Mouse (Mus musculus): ENCODE data around the gene Kank1. TPM values are rescaled to one million over a fixed set of nuclear protein-coding genes. Genes with fewer than 3 reads are reported as not detected.

The Kank1 gene
- 10 to 100 TPM; 50.3 to 50.6 TPM for total RNA-seq (2021)

DNA sequence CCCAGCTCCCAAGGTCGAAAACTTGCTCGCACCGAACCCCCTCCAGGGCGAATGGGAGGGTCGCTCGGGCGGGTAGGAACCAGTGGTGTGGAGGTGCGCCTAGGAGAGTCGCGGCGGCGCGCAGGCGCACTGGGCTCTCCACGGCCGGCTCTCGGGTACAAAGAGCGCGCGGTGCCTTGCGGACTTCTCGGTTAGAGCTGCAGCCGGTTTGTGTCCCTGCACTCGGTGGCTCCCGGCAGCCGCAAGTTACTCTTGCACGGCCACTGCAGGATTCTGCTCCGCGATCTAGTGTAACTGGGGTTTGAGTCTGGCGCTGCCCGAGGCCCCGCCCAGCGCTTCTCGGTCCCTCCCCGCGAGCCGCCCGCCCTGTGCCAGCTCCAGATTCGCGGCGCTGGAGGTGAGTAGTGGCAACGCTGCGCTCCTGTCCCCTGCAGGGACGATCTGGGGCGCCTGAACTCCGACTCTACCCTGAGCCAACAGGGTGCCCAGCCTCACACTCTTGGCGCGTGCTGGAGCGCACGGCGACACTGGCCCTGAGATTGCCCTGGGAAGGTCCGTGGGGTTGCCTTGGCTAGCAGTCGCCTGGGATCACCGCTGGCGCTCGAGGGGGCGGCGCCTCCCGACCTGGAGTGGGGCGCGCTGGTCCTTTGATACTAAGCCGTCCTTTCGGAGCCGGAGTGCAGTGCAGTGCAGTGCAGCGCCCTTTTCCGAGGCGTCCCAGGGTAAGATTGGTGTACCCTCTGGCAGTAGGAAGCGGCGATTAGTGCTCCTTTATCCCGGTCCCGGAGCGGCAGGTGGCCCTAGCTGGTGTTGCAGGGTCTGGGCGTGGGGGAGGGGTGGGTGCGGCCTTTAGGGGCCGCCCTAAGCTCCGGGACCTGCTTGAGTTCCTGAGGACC is at the start of gene Kank1:
Kank1 (plus strand) TSS at position 380 of the 896 bp plus-strand sequence.
- peak; percentile 77 for DNase-seq

GRCm38 (mm10) chr19:25187681-25188080 is 49.1 kb upstream of the Kank1 start:
- DNase-seq = no peak

DNA sequence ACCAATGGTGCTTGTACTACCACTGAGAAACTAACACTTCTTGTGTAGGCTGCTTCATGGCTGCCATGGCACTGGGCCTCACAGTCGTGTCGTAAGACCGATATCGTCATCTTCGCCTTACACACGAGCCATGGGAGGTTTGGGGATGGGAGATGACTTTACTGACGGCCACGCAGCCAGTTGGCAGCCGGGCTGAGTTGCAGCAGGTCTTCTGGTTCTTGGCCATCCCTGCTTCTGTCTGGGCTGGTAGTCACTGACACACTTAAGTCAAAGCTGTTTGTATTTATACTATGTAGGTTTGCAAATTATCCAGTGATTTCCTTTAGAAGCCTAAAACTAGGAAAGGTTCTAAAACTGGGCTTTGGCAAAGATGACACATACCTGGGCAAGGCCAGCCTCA is 43.0 kb upstream of the Kank1 start:
- no peak for DNase-seq

DNA sequence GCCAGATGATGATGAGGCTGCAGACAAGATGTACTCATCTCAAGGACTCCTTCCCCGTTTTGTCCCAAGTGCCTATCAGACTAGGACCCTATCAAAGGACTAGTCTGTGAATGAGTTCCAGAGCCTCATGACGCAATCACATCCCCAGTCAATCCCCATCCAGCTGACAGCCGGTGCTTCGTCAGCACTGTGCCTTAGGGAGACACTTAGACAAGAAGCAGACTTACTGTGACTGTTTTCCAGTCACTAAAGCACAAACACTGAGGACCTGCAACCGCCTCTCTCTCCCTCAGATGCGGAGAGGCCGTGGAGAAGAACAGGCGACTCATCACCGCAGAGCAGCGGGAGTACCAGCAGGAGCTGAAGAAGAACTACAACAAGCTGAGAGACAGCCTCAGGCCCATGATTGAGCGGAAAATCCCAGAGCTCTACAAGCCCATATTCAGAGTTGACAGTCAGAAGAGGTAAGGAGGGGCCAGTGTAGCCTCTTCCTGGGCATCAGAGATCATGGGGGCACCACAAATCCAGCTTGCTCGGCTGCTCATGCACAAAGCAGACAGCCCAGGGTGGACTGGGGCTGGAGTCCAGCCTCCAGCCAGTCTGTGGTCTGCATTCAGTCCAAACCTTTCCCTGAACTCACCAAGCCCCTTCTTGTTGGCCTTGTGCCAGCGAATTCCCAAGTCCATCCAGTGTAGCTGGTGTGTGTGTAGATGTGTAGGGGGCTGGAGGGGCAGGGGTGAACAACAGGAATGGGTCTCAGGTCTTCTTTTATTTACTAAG is 36.5 kb upstream of the Kank1 start:
- DNase-seq = no peak

- no peak for DNase-seq
These were observed 33.7 kb upstream of the Kank1 start for GRCm38 (mm10) chr19:25203077-25203476.

GRCm38 (mm10) chr19:25206969-25207368 is 29.8 kb upstream of the Kank1 start:
- no peak for DNase-seq

GRCm38 (mm10) chr19:25207731-25208361 is 28.9 kb upstream of the Kank1 start:
- peak; percentile 41 for DNase-seq

- no peak for DNase-seq
These were observed 28.1 kb upstream of the Kank1 start for GRCm38 (mm10) chr19:25208596-25209110.

DNA sequence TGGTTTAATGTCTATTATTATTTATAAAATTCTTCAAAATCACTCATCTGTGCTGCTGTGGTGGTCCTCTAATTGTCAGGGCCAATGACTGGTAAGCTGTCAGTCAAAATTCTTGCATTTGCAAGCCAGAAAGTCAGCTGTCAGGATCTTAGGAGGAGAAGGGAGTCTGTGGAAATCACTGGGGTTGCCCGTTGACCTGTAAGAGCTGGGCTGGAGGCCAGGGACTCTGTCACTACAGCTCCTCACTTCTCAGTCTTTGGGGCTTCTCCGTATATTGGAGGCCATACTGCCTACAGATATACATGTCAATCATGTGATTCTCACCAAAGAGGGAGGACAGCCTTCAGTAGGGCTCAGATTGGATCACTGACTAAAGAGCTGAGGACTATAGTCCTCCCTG is 16.2 kb upstream of the Kank1 start:
- DNase-seq = no peak

GRCm38 (mm10) chr19:25221964-25222640 is 14.7 kb upstream of the Kank1 start:
- DNase-seq = no peak

DNA sequence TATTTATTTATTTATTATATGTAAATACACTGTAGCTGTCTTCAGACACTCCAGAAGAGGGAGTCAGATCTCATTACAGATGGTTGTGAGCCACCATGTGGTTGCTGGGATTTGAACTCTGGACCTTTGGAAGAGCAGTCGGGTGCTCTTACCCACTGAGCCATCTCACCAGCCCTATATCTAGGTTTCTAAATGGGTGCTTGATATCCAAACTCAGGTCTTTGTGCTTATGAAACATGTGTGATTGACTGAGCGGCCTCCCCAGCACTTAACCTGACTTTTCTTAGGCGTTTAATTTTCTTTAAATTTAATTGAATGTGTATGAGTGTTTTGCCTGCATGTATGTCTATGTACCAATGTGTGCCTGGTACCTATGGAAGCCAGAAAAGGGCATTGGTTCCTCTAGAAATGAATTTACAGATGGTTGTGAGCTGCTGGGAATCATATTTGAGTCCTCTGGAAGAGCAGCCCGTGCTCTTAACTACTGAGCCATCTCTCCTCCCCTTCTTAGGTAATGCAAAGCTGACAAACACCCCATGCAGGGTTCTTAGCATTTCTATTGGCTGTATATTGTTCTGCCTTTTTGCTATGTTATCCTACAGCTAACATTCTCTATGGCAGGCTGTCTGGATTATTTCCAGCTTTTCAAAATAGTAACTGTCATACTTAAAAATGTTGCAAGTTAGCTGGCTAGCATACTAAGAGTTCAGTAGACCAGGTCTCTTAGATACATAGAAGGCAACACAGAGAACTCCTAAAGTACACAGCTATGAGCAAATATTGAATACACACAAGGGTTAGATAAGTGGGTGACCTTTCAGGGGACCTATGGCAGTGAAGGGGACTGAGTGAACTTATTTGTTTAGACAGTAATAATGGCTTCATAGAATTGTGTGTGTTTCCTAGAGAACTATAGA is 6.5 kb upstream of the Kank1 start:
- no peak for DNase-seq

- DNase-seq = no peak
These were observed 5.8 kb upstream of the Kank1 start for GRCm38 (mm10) chr19:25230975-25231334.

- no peak for DNase-seq
These were observed 4.7 kb upstream of the Kank1 start for GRCm38 (mm10) chr19:25232032-25232431.

DNA sequence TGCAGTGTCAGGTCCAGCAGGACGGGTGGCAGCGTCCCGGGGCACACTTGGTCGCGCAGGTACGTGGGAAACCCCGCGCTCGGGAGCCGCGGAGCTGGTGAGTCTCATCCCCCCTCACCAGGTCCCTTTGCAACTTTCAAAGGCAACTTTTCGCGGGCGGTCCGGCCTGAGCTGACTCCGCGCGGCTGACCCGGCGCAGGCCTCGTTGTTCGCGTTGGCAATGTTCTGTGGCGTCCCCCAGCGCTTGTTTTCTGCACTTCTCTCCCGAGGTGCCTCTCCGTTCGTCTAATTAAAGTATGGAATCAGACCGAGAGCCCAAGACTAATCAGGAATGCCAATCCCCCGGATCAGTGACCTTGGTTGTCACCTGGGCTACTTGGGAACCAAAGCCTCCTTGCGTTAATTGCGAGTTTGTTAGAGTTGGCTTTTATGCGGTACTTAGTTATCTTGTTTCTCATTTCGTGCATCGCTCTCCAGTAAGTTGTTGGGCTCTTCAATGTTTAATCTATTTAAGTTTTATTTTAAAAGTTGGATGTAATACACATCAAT is 791 bp downstream of the Kank1 start:
- DNase-seq = peak; percentile 80

DNA sequence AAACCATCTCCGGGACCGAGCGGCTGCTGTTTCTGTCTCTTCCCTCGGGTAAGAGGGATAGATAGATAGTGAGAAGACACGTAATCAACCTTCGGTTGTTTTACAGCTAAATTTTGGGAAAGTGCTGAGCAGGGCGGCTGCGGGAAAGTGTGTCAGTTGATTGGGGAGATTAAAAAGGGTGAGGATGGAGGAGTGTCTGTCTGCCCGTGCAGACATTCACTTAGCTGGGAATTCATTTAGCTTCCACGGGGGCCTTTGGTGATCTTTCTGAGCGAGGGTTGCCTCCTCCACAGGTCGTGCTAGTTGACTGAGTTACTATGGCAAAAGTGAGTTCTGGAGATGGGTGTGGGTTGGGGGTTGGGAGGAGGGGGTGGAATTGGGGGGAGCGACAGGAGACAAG is 1.3 kb downstream of the Kank1 start:
- peak; percentile 14 for DNase-seq

- DNase-seq = no peak
These were observed 6.8 kb downstream of the Kank1 start for GRCm38 (mm10) chr19:25243566-25243965.

DNA sequence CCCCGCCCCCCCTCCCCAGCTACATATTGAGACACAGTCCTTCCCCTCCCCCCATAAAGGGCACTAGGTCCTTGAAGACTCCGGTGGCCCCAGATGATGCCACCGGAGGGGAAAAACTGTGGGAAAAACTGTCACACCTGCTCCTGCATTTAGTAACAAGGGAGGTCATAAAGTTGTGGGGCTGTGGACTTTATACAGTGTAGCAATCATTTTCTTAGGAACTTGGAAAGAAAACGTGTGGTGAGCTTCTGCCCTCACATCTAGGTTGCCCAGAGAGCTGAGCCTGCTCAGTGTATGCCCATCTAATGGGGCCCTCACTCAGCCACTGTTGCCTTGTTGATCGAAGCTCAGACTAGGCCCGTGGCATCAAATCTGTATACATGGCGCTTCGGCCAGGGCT is 9.3 kb downstream of the Kank1 start:
- no peak for DNase-seq

GRCm38 (mm10) chr19:25247858-25248552 is 11.2 kb downstream of the Kank1 start:
- DNase-seq = no peak

GRCm38 (mm10) chr19:25249230-25249629 is 12.5 kb downstream of the Kank1 start:
- no peak for DNase-seq

- peak; percentile 67 for DNase-seq
These were observed 14.9 kb downstream of the Kank1 start for GRCm38 (mm10) chr19:25251610-25252140.

Data from heart, postnatal 4 days (tissue).